Mouse (Mus musculus): ENCODE measurements at regions not wholly inside any gene's neighbourhood (a gene's known extent, or its start where the extent isn't known, plus 50 kb on each side); places are given as distances from the start of the nearest gene placed in this dataset.

DNA sequence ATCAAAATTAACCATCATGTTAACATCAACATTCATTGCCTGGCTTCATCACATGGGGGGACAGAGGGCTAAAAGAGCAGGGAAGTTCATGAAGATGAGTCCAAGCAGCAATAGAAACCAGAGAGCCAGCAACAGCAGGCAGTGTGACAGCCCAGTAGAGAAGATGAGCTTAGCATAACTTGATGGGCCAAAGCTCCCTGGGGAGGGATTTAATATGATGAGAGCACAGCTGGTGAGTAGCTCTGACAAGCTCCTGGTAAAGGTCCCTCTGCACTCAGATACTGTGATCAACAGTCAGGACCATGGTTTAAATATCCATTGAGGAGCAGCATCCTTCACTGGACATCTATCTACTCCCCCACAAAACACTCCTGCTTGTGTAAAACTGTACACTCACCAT lies 377.2 kb upstream of the Gm10295 start:
- TF ChIP-seq GATA4 (IDR thresholded peaks at IDR 0.05; ENCODE audit: insufficient replicate concordance, low read length) = no peak

DNA sequence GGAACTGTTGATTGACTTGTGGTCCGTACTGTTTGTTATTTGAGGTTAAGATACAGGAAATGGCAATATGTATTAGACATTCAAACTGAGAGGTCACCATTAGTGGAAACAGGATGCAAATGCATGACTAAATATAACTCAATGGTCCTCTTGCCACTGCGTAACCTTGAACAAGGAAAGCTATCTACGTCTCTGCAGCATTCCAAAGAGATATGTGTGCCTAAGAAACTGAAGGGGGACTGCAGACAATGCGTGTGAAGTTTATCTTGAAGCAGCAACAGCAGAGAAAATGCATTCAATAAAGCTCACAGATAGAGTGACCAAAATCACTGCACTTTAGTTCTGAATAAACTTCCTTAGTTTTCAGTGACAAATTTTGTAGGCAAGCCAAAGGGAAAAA lies 356.9 kb upstream of the Gm10295 start:
- peak; percentile 97 for TF ChIP-seq GATA4 (IDR thresholded peaks at IDR 0.05; ENCODE audit: insufficient replicate concordance, low read length)

- TF ChIP-seq GATA4 (IDR thresholded peaks at IDR 0.05; ENCODE audit: insufficient replicate concordance, low read length) = no peak
Measured at GRCm38 (mm10) chr7:71706201-71706600, 354.9 kb upstream of the Gm10295 start.

DNA sequence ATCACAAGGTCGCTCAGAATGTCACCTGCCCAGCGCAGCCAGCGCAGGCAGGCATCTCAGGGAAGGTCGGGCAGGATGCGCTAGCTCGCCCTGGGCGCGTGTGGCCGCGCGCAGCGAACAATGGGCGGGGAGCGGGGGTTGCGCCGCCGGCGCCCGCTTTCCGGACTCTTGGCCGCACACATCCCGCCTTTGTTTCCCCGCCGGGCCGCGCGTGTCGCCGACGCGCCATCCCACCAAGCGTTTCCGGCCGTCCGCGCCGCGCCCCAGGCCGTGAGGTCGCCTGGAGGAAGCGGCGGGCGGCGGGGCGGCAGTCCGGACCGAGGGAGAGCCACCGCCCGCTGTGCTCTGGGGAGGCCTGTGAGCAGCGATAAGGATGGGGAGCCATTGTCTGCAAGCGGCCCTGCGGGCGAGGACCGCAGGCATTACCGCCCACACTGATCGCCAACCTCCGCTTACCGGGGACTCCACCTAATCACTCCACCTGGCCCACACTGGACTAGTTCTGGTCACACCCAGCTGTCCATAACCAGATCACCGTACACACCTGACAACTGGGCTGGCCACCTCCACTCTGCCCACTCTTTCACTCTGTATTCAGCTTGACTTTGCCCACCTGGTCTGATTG lies 354.3 kb upstream of the Gm10295 start:
- peak; percentile 97; the same call in 1 of the 2 replicates for TF ChIP-seq GATA4 (IDR thresholded peaks at IDR 0.05; ENCODE audit: insufficient replicate concordance, low read length)

GRCm38 (mm10) chr7:71704661-71705240 lies 353.5 kb upstream of the Gm10295 start:
- peak; percentile 80 for TF ChIP-seq GATA4 (IDR thresholded peaks at IDR 0.05; ENCODE audit: insufficient replicate concordance, low read length)

All from liver, adult (tissue).